Mouse (Mus musculus): ENCODE results near the gene Pnrc1. TPM values are rescaled to one million over a fixed set of nuclear protein-coding genes. Genes with fewer than 3 reads are reported as not detected.
"Not testable (repeated sequence)": the region's sequence is repeated elsewhere in the genome, so short reads cannot be mapped to it uniquely, and the experiment has no call there.

Gene Pnrc1
- polyA plus RNA-seq (2011; ENCODE audit: insufficient read depth, insufficient read length, low replicate concordance, missing spikeins): 19.5 and 27.9 TPM in 2 replicates

- TF ChIP-seq POLR2A (IDR thresholded peaks at IDR 0.05; ENCODE audit: borderline replicate concordance, control insufficient read depth, low read depth, low read length) (no peak), CTCF (IDR thresholded peaks at IDR 0.05; ENCODE audit: control insufficient read depth, insufficient read depth, low read length) (no peak)
- WGBS: 14% methylated on average over 3 of the region's 3 CpGs
- peak within 1 kb of the TSS; percentile 15 for H3K4me3 ChIP-seq (replicated peaks; ENCODE audit: control insufficient read depth, low read depth, low read length)
- H3K27ac ChIP-seq (ENCODE audit: control insufficient read depth, insufficient read depth, low read depth, low read length, poor library complexity): no peak within 1 kb of the TSS
- H3K4me1 ChIP-seq (ENCODE audit: control insufficient read depth, insufficient read depth, low read length): no peaks in the 10 kb centered on the region
Measured at GRCm38 (mm10) chr4:33290002-33290401, at the start of gene Pnrc1. Gene Pnrc1 (minus strand): TSS chr4:33290163.

DNA sequence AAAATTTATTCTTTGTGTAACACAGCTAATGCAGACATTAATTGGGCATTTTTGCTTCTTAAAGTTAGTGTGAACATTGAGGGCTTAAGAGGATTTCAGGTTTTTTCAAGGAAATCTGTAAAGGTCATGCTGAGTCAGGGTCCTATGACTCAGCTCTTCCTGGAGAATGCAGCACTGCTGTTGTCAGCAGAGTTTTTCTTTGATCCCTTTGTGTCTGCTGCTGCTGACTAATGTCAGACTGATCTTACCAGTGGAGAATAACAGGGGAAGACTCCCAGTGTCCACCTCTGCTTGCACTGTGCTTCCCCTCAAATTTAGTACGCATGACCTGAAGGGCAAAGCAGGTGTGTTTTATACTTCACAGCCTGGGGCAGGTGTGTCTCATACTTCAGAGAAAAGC, 48.0 kb upstream of the Pnrc1 start:
- 81% methylated on average over 1 of the region's 1 CpGs for WGBS
- TF ChIP-seq CTCF (IDR thresholded peaks at IDR 0.05; ENCODE audit: control insufficient read depth, insufficient read depth, low read length): no peak
- no peak overlapping the region for H3K4me3 ChIP-seq (replicated peaks; ENCODE audit: control insufficient read depth, low read depth, low read length)
- peak overlapping the region; percentile 1; the same call in 1 of the 2 replicates for H3K27ac ChIP-seq (ENCODE audit: control insufficient read depth, insufficient read depth, low read depth, low read length, poor library complexity)
- peaks cover 3% of the 10 kb centered on the region; the same call in 1 of the 2 replicates for H3K4me1 ChIP-seq (ENCODE audit: control insufficient read depth, insufficient read depth, low read length)

DNA sequence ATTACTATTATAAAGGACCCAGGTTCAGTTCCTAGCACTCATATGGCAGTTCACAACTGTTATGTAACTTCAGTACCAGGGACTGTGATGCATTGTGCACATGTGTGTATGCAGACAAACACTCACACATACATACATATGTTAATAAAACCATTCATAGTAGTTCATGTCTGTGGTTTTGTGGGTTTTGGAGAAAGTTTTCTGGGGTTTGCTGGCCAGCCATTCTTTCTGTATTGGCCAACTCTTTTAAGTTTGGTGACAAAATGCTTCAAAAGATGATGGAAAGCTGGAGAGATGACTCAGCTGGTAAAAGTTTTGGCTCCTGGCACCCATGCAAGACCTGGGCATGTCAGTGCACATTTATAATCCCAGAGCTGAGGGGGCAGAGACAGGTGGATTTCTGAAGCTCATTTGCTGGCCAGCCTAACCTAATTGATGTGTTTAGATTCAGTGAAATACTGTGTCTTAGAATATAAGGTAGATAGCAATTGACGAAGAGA, 43.0 kb upstream of the Pnrc1 start:
- Histone ChIP-seq H3K4me3 (replicated peaks; ENCODE audit: control insufficient read depth, low read depth, low read length) (no peak overlapping the region), H3K27ac (ENCODE audit: control insufficient read depth, insufficient read depth, low read depth, low read length, poor library complexity) (no peak overlapping the region), H3K4me1 (ENCODE audit: control insufficient read depth, insufficient read depth, low read length) (peaks cover under 1% of the 10 kb centered on the region; the same call in 1 of the 2 replicates)
- whole genome bisulfite sequencing: 92% methylated on average over 1 of the region's 1 CpGs
- no peak for TF ChIP-seq POLR2A (IDR thresholded peaks at IDR 0.05; ENCODE audit: borderline replicate concordance, control insufficient read depth, low read depth, low read length)
- no peak for TF ChIP-seq CTCF (IDR thresholded peaks at IDR 0.05; ENCODE audit: control insufficient read depth, insufficient read depth, low read length)

DNA sequence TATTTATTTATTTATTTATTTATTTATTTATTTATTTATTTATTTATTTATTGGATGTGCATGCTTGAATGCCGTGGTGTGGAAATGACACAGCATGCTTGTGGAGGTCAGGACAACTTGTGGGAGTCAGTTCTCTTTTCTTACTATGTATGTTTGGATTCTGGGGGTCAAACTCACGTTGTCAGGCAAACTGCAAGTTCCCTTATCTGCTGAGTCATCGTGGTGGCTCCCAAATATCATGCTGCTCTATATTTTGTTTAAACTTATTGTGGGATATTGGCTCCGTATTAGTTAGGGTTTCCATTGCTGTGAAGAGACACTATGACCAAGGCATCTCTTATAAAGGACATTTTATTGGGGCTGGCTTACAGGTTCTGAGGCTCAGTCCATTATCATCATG, 41.2 kb upstream of the Pnrc1 start:
- Histone ChIP-seq H3K27ac (ENCODE audit: control insufficient read depth, insufficient read depth, low read depth, low read length, poor library complexity) (no peak overlapping the region), H3K4me3 (replicated peaks; ENCODE audit: control insufficient read depth, low read depth, low read length) (no peak overlapping the region), H3K4me1 (ENCODE audit: control insufficient read depth, insufficient read depth, low read length) (no peaks in the 10 kb centered on the region)
- WGBS: 59% methylated on average over 4 of the region's 4 CpGs
- TF ChIP-seq CTCF (IDR thresholded peaks at IDR 0.05; ENCODE audit: control insufficient read depth, insufficient read depth, low read length) (no peak), POLR2A (IDR thresholded peaks at IDR 0.05; ENCODE audit: borderline replicate concordance, control insufficient read depth, low read depth, low read length) (no peak)

DNA sequence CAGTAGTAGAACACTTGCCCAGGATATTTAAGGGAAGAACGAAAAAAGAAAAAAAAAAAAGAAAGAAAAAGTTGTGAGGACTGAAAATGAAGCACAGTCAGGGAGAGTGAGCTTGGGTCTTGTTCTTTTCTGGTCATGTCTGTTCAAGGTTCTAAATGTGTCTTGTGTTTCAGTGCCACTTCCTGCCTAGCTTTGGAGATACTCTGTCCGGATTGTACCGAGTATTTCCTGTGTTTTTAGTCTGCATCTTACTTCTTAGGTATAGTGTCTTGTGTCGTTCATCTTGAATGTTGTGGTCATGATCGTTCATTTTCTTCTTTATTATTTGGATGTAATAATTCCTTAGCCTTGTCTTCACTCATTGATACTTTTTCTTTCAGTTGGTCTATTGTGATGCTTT, 25.9 kb upstream of the Pnrc1 start:
- WGBS: 54% methylated on average over 5 of the region's 5 CpGs
- Histone ChIP-seq H3K4me3 (replicated peaks; ENCODE audit: control insufficient read depth, low read depth, low read length) (no peak overlapping the region), H3K27ac (ENCODE audit: control insufficient read depth, insufficient read depth, low read depth, low read length, poor library complexity) (no peak overlapping the region), H3K4me1 (ENCODE audit: control insufficient read depth, insufficient read depth, low read length) (no peaks in the 10 kb centered on the region; the same call in 1 of the 2 replicates)
- TF ChIP-seq POLR2A (IDR thresholded peaks at IDR 0.05; ENCODE audit: borderline replicate concordance, control insufficient read depth, low read depth, low read length) (no peak), CTCF (IDR thresholded peaks at IDR 0.05; ENCODE audit: control insufficient read depth, insufficient read depth, low read length) (no peak)

- H3K4me1 ChIP-seq (ENCODE audit: control insufficient read depth, insufficient read depth, low read length); H3K27ac ChIP-seq (ENCODE audit: control insufficient read depth, insufficient read depth, low read depth, low read length, poor library complexity); H3K4me3 ChIP-seq (replicated peaks; ENCODE audit: control insufficient read depth, low read depth, low read length): not testable (repeated sequence)
- 92% methylated on average over 7 of the region's 8 CpGs for WGBS
Measured at GRCm38 (mm10) chr4:33314150-33314549, 24.2 kb upstream of the Pnrc1 start.

- Histone ChIP-seq H3K4me3 (replicated peaks; ENCODE audit: control insufficient read depth, low read depth, low read length) (peak overlapping the region; percentile 98), H3K27ac (ENCODE audit: control insufficient read depth, insufficient read depth, low read depth, low read length, poor library complexity) (no peak overlapping the region; the same call in 1 of the 2 replicates), H3K4me1 (ENCODE audit: control insufficient read depth, insufficient read depth, low read length) (no peaks in the 10 kb centered on the region; the same call in 1 of the 2 replicates)
- no peak for TF ChIP-seq CTCF (IDR thresholded peaks at IDR 0.05; ENCODE audit: control insufficient read depth, insufficient read depth, low read length)
- no peak for TF ChIP-seq POLR2A (IDR thresholded peaks at IDR 0.05; ENCODE audit: borderline replicate concordance, control insufficient read depth, low read depth, low read length)
- WGBS: 2% methylated on average over 12 of the region's 12 CpGs
Measured at GRCm38 (mm10) chr4:33310840-33311437, 21.0 kb upstream of the Pnrc1 start.

GRCm38 (mm10) chr4:33309764-33310757, 20.1 kb upstream of the Pnrc1 start, which contains the start of gene Rngtt:
Gene Rngtt (plus strand): TSS chr4:33310311.
- peak; percentile 48; the same call in 1 of the 2 replicates for TF ChIP-seq POLR2A (IDR thresholded peaks at IDR 0.05; ENCODE audit: borderline replicate concordance, control insufficient read depth, low read depth, low read length)
- TF ChIP-seq CTCF (IDR thresholded peaks at IDR 0.05; ENCODE audit: control insufficient read depth, insufficient read depth, low read length): no peak
- Histone ChIP-seq H3K4me1 (ENCODE audit: control insufficient read depth, insufficient read depth, low read length) (no peaks in the 10 kb centered on the region; the same call in 1 of the 2 replicates), H3K4me3 (replicated peaks; ENCODE audit: control insufficient read depth, low read depth, low read length) (peak within 1 kb of the TSS; percentile 98), H3K27ac (ENCODE audit: control insufficient read depth, insufficient read depth, low read depth, low read length, poor library complexity) (peak within 1 kb of the TSS; percentile 74; the same call in 1 of the 2 replicates)
- WGBS: 3% methylated on average over 60 of the region's 60 CpGs

All from bone marrow, adult 2 months (tissue).